Mouse (Mus musculus) myocyte (in vitro differentiated cells): ENCODE results near the gene Anxa1.

Source experiments
- CEBPB ChIP-seq: IDR thresholded peaks from 2 replicates; pipeline ENCODE4 v1.6.1; 2011; ENCODE audit warnings: mild to moderate bottlenecking, moderate library complexity; ENCODE audit not compliant: poor library complexity, insufficient read depth, severe bottlenecking
- E2F4 ChIP-seq: IDR thresholded peaks from one replicate; pipeline ENCODE4 v1.6.1; 2011; ENCODE audit warnings: mild to moderate bottlenecking, control low read depth, moderate library complexity; ENCODE audit not compliant: insufficient read depth
- MAX ChIP-seq: IDR thresholded peaks from one replicate; pipeline ENCODE4 v1.6.1; 2011; ENCODE audit warnings: low read depth, mild to moderate bottlenecking, control low read depth
- MYOD1 ChIP-seq, 3 experiments: IDR thresholded peaks; one replicate each; pipeline ENCODE4 v1.6.1; 2011; ENCODE audit warnings: control low read depth in 2 of 3, low read depth in 2 of 3, mild to moderate bottlenecking in 2 of 3, moderate library complexity in 1 of 3; ENCODE audit not compliant: insufficient read length in 2 of 3, control insufficient read depth in 1 of 3
- MYOG ChIP-seq, 3 experiments: IDR thresholded peaks; one replicate each; pipeline ENCODE4 v1.6.1; 2011; ENCODE audit warnings: control low read depth in 2 of 3, low read depth in 2 of 3, mild to moderate bottlenecking in 2 of 3; ENCODE audit not compliant: insufficient read length in 2 of 3, control insufficient read depth in 1 of 3, insufficient read depth in 1 of 3
- POLR2A ChIP-seq: IDR thresholded peaks from one replicate; pipeline ENCODE4 v1.6.1; 2011; ENCODE audit warnings: low read depth, mild to moderate bottlenecking, control low read depth, moderate library complexity; ENCODE audit not compliant: insufficient read length
- POLR2AphosphoS2 ChIP-seq: IDR thresholded peaks from one replicate; pipeline ENCODE4 v1.6.1; 2011; ENCODE audit warnings: low read depth, control low read depth; ENCODE audit not compliant: insufficient read length
- TCF12 ChIP-seq: IDR thresholded peaks from one replicate; pipeline ENCODE4 v1.6.1; 2011; ENCODE audit warnings: mild to moderate bottlenecking, control low read depth; ENCODE audit not compliant: poor library complexity, insufficient read depth, severe bottlenecking
- TCF3 ChIP-seq: IDR thresholded peaks from one replicate; pipeline ENCODE4 v1.6.1; 2011; ENCODE audit warnings: low read depth, control low read depth; ENCODE audit not compliant: insufficient read length
- USF1 ChIP-seq: IDR thresholded peaks from one replicate; pipeline ENCODE4 v1.6.1; 2011; ENCODE audit warnings: low read depth, mild to moderate bottlenecking, control low read depth, moderate library complexity

- TF ChIP-seq POLR2AphosphoS2 (no peak), POLR2A (no peak), E2F4 (no peak), MAX (no peak), MYOG (IDR thresholded peaks at IDR 0.05; ENCODE audit: control insufficient read depth in 1 of 3, insufficient read depth in 1 of 3, insufficient read length in 2 of 3, low read depth in 2 of 3) (no peak), MYOD1 (IDR thresholded peaks at IDR 0.05; ENCODE audit: control insufficient read depth in 1 of 3, insufficient read length in 2 of 3, low read depth in 2 of 3) (no peak), USF1 (no peak), TCF12 (no peak), CEBPB (no peak), TCF3 (no peak)
Measured at GRCm38 (mm10) chr19:20409541-20410528, 19.1 kb upstream of the Anxa1 start.
